Mouse (Mus musculus) liver, adult 2 months (tissue): ENCODE measurements around the gene Egfr.

Experiments
- CTCF ChIP-seq: fragments of 200-500 bp; IDR thresholded peaks from 2 replicates; pipeline ENCODE4 v1.5.1; 2011; ENCODE audit warnings: low read depth, low read length, control low read depth
- POLR2A ChIP-seq: fragments of 200-500 bp; IDR thresholded peaks from 2 replicates; pipeline ENCODE4 v1.6.1; 2011; ENCODE audit warnings: low read length, control low read depth; ENCODE audit not compliant: insufficient read depth; ENCODE audit errors: extremely low read depth

- no peak for TF ChIP-seq CTCF
- TF ChIP-seq POLR2A, result no peak
Measured at GRCm38 (mm10) chr11:16821668-16822254, 69.8 kb downstream of the Egfr start.
